Mouse (Mus musculus) limb, embryonic 12.5 days (tissue): ENCODE data around the gene Tpx2. TPM values are rescaled to one million over a fixed set of nuclear protein-coding genes. Genes with fewer than 3 reads are reported as not detected.

Source experiments
- ATAC-seq: fragments of 200-750 bp; cut with Nextera tagmentation; 2 replicates; pipeline ENCODE4 v1.8.0; 2017; ENCODE audit warnings: low read depth, moderate TSS enrichment; ENCODE audit not compliant: insufficient number of reproducible peaks, insufficient read depth, low FRiP score, low TSS enrichment
- H3K27ac ChIP-seq: fragments of 300-500 bp; sonication (generic); 2 replicates; pipeline ENCODE4 v1.5.1; 2016; ENCODE audit warnings: mild to moderate bottlenecking, moderate library complexity
- H3K27me3 ChIP-seq: fragments of 300-500 bp; sonication (generic); 2 replicates; pipeline ENCODE4 v1.6.1; 2016; ENCODE audit warnings: mild to moderate bottlenecking, moderate library complexity
- H3K36me3 ChIP-seq: fragments of 300-500 bp; sonication (generic); 2 replicates; pipeline ENCODE4 v1.6.1; 2016; ENCODE audit warnings: mild to moderate bottlenecking, moderate library complexity
- H3K4me1 ChIP-seq: fragments of 300-500 bp; sonication (generic); replicated peaks from 2 replicates; pipeline ENCODE4 v1.6.1; 2016
- H3K4me2 ChIP-seq: fragments of 300-500 bp; sonication (generic); 2 replicates; pipeline ENCODE4 v1.6.1; 2016; ENCODE audit warnings: mild to moderate bottlenecking, moderate library complexity
- H3K4me3 ChIP-seq: fragments of 300-500 bp; sonication (generic); replicated peaks from 2 replicates; pipeline ENCODE4 v1.5.1; 2016; ENCODE audit warnings: mild to moderate bottlenecking
- H3K9ac ChIP-seq: fragments of 300-500 bp; sonication (generic); replicated peaks from 2 replicates; pipeline ENCODE4 v1.6.1; 2016; ENCODE audit warnings: mild to moderate bottlenecking, moderate library complexity
- H3K9me3 ChIP-seq: fragments of 300-500 bp; sonication (generic); 2 replicates; pipeline ENCODE4 v1.6.1; 2016; ENCODE audit warnings: mild to moderate bottlenecking, moderate library complexity
- WGBS: fragments of 180-500 bp; shearing (Covaris S2); methylation state at CpG from one replicate; pipeline ENCODE4 v1.1.7; 2016; 5-methylcytosine and 5-hydroxymethylcytosine counted together
- polyA plus RNA-seq: library from polyadenylated mRNA; unstranded; fragments of >200 nt; fragmentation: Nextera tagmentation; extraction: Ambion mirVana; gene quantifications from 2 replicates; pipeline ENCODE4 v1.2.1, GENCODE M21; 2016

Tpx2 gene
- polyA plus RNA-seq, 1 experiment from 2014 or later: 114 TPM

DNA sequence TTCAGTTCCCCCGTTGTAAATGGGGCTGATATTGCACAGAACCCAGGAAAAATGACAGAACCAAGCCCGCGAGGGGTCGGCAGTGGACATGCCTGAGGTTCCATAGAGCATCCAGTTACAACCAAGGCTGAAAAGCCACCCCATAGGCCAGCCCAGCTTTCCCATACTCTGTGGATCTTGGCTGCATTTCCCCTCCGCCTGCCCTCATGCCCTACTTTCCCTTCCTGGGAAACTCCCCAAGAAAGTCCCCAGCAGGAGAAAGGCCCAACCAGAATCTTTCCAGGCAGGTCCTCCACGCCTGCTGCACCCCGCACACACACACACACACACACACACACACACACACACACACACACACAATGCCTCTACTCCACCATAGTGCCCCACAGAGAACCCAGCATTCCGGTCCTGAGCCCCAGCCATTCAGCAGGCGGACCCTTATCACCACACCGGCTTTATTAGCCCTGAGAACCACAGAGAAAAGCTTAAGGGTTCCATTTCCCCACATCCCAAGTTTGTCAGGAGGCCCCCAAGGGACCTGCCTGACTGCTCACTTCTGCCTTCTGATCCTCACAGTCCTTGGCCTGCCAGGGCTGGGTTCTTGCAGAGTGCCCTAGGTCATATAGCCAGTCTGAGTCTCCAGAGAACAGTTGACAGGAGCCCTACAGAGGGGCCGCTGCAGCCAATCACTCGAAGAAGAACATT is 83.8 kb downstream of the Tpx2 start:
- Histone ChIP-seq H3K27ac (0 out of 2 replicates have a peak overlapping the region, but pooled peaks have one; percentile 2), H3K4me1 (peaks cover 47% of the 10 kb centered on the region), H3K27me3 (peaks cover 4% of the 10 kb centered on the region; the same call in 1 of the 2 replicates), H3K36me3 (no peaks in the 10 kb centered on the region), H3K4me2 (no peak overlapping the region), H3K9ac (no peak overlapping the region), H3K4me3 (no peak overlapping the region), H3K9me3 (no peaks in the 10 kb centered on the region)
- WGBS: 70% methylated on average over 12 of the region's 12 CpGs
- ATAC-seq: no peak

- no peak for ATAC-seq
- no peaks in the 10 kb centered on the region for H3K9me3 ChIP-seq
- 0 out of 2 replicates have a peak within 1 kb of the TSS, but pooled peaks have one; percentile 25 for H3K27ac ChIP-seq
Observed at GRCm38 (mm10) chr2:152933048-152933447, 85.3 kb downstream of the Tpx2 start, which contains the start of gene Foxs1. Gene Foxs1 (minus strand): TSS chr2:152933208.

GRCm38 (mm10) chr2:152933614-152934013 is 85.8 kb downstream of the Tpx2 start:
- H3K4me2 ChIP-seq: no peak overlapping the region
- H3K9ac ChIP-seq: no peak overlapping the region
- H3K27ac ChIP-seq: no peak overlapping the region
- peaks cover 11% of the 10 kb centered on the region for H3K27me3 ChIP-seq
- no peak overlapping the region for H3K4me3 ChIP-seq
- no peaks in the 10 kb centered on the region for H3K36me3 ChIP-seq
- peaks cover 29% of the 10 kb centered on the region for H3K4me1 ChIP-seq
- ATAC-seq: 0 out of 2 replicates have a peak, but pooled peaks have one; percentile 24
- 37% methylated on average over 5 of the region's 5 CpGs for WGBS
- H3K9me3 ChIP-seq: no peaks in the 10 kb centered on the region

More at GRCm38 (mm10) chr2:152933048-152933447, 85.3 kb downstream of the Tpx2 start, which contains the start of gene Foxs1:
- peaks cover 6% of the 10 kb centered on the region for H3K27me3 ChIP-seq
- H3K36me3 ChIP-seq: no peaks in the 10 kb centered on the region
- H3K9ac ChIP-seq: no peak within 1 kb of the TSS
- WGBS: 25% methylated on average over 9 of the region's 9 CpGs
- no peak within 1 kb of the TSS for H3K4me3 ChIP-seq
- peaks cover 33% of the 10 kb centered on the region for H3K4me1 ChIP-seq
- no peak within 1 kb of the TSS for H3K4me2 ChIP-seq

- WGBS: 11% methylated on average over 4 of the region's 4 CpGs
- Histone ChIP-seq H3K27ac (no peak overlapping the region), H3K27me3 (peaks cover 70% of the 10 kb centered on the region), H3K4me1 (peaks cover 18% of the 10 kb centered on the region; the same call in 1 of the 2 replicates), H3K9me3 (no peaks in the 10 kb centered on the region), H3K9ac (no peak overlapping the region), H3K4me3 (no peak overlapping the region), H3K4me2 (no peak overlapping the region), H3K36me3 (no peaks in the 10 kb centered on the region)
- no peak for ATAC-seq
Observed at GRCm38 (mm10) chr2:152939846-152940245, 92.1 kb downstream of the Tpx2 start.

GRCm38 (mm10) chr2:152941106-152941505 is 93.3 kb downstream of the Tpx2 start:
- peaks cover 82% of the 10 kb centered on the region for H3K27me3 ChIP-seq
- no peaks in the 10 kb centered on the region for H3K36me3 ChIP-seq
- H3K4me3 ChIP-seq: no peak overlapping the region
- H3K4me1 ChIP-seq: peaks cover 18% of the 10 kb centered on the region; the same call in 1 of the 2 replicates
- H3K27ac ChIP-seq: no peak overlapping the region
- no peak overlapping the region for H3K9ac ChIP-seq
- H3K4me2 ChIP-seq: no peak overlapping the region
- no peak for ATAC-seq
- H3K9me3 ChIP-seq: no peaks in the 10 kb centered on the region
- 76% methylated on average over 6 of the region's 6 CpGs for WGBS

DNA sequence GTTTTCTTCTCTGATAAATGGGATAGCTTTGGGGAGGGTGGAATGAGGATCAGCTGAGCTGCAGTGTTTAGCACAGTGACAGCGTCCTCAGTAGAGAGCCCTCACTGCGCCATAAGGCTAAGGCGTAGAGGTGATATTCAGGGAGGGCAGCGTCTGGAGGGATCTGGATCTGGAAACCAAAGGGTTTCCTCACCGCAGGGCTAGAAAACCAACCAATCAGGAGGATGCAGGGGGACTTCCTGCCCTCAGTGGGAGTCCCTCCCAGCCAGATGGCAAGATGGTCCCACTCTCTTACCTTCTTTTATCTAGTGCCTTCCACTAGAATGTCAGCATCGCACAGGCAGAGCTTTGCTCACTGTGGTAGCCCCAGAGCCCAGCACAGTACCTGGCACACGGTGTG is 94.0 kb downstream of the Tpx2 start:
- H3K9me3 ChIP-seq: no peaks in the 10 kb centered on the region
- H3K9ac ChIP-seq: no peak overlapping the region
- no peaks in the 10 kb centered on the region for H3K36me3 ChIP-seq
- H3K4me3 ChIP-seq: no peak overlapping the region
- no peak for ATAC-seq
- WGBS: 22% methylated on average over 7 of the region's 7 CpGs
- H3K27me3 ChIP-seq: peaks cover 84% of the 10 kb centered on the region
- H3K4me2 ChIP-seq: no peak overlapping the region
- H3K27ac ChIP-seq: no peak overlapping the region
- peaks cover 20% of the 10 kb centered on the region; the same call in 1 of the 2 replicates for H3K4me1 ChIP-seq

DNA sequence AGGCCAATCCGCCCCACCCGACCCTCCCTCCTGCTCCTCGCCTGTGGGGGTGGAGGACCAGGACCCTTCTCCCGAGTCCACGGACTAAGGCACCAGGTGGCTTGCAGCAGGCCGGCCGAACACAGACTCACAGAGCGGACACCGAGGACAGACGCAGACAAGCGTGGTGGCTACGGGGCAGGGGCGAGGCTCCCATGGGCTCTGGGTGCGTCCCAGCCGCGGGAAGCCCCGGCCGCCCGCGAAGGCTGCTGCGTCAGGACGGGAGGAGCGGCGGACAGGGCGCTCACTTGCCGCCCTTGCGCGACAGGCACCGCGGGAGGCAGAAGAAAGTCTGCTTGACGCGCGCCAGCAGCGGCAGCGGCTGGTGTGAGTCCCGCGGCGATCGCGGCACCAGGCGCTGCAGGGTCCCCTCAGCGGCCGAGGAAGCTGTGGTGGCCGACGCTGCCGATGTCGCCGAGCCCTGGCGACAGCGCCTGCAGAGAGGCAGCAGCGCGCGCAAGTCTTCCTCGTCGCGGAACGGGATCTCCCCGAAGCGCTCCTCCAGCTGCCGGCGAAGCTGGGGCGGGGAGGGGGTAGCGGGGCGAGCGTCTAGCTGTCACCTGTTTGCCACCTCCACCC is 95.2 kb downstream of the Tpx2 start:
- ATAC-seq: no peak
- H3K9me3 ChIP-seq: no peaks in the 10 kb centered on the region
- peak overlapping the region; percentile 54 for H3K4me3 ChIP-seq
- peaks cover 32% of the 10 kb centered on the region for H3K4me1 ChIP-seq
- H3K4me2 ChIP-seq: peak overlapping the region; percentile 96
- no peak overlapping the region for H3K27ac ChIP-seq
- H3K9ac ChIP-seq: peak overlapping the region; percentile 63
- under 1% methylated on average over 65 of the region's 65 CpGs for WGBS
- H3K27me3 ChIP-seq: peaks cover 88% of the 10 kb centered on the region
- no peaks in the 10 kb centered on the region for H3K36me3 ChIP-seq

GRCm38 (mm10) chr2:152943568-152943967 is 95.8 kb downstream of the Tpx2 start:
- peak overlapping the region; percentile 63; the same call in 1 of the 2 replicates for H3K9ac ChIP-seq
- ATAC-seq: no peak
- H3K27ac ChIP-seq: no peak overlapping the region
- no peaks in the 10 kb centered on the region for H3K9me3 ChIP-seq
- peaks cover 32% of the 10 kb centered on the region for H3K4me1 ChIP-seq
- H3K4me2 ChIP-seq: peak overlapping the region; percentile 96
- peak overlapping the region; percentile 54 for H3K4me3 ChIP-seq
- WGBS: 7% methylated on average over 8 of the region's 8 CpGs
- H3K36me3 ChIP-seq: no peaks in the 10 kb centered on the region
- H3K27me3 ChIP-seq: peaks cover 84% of the 10 kb centered on the region

DNA sequence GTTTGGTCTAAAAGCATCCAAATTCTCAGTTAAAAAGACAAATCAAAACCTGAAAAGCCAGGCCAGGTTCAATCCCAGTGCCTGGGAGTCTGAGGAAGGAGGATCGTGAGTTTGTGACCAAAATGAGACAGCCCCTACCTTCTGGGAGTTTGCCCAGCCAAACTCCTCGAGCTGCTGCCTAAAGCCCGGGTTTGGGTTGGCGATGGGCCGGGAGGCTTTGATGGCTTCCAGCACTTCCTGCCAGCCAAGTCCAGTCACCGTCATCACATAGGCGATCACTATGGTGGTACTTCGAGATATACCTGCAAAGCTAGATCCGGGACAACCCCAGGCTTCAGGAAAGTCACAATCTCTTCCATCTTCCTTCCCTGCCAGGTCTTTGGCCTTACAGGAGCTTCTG is 96.2 kb downstream of the Tpx2 start:
- Histone ChIP-seq H3K9me3 (no peaks in the 10 kb centered on the region), H3K36me3 (no peaks in the 10 kb centered on the region), H3K27me3 (peaks cover 84% of the 10 kb centered on the region), H3K4me2 (no peak overlapping the region), H3K27ac (no peak overlapping the region), H3K4me3 (no peak overlapping the region), H3K4me1 (peaks cover 32% of the 10 kb centered on the region), H3K9ac (no peak overlapping the region)
- 51% methylated on average over 9 of the region's 9 CpGs for WGBS
- ATAC-seq: no peak
